Mouse (Mus musculus) MEL (cell line): ENCODE measurements around the gene Pde4a. TPM values are rescaled to one million over a fixed set of nuclear protein-coding genes. Genes with fewer than 3 reads are reported as not detected.

ENCODE experiments used
- DNase-seq: peaks from one replicate; pipeline ENCODE4 v3.0.0; 2011; ENCODE audit warnings: low read depth, low spot score
- H3K27ac ChIP-seq: 2 replicates; pipeline ENCODE4 v1.5.1; 2012; ENCODE audit warnings: low read depth, mild to moderate bottlenecking, control low read depth, low read length, moderate library complexity; ENCODE audit not compliant: control insufficient read depth
- H3K27me3 ChIP-seq, 2 experiments: fragments of 150-350 bp in 1 of 2; sonication (generic) in 1 of 2; 2 replicates each; pipeline ENCODE4 v1.6.1; 2012; ENCODE audit warnings: low read length in 2 of 2, mild to moderate bottlenecking in 2 of 2, improper control_type of control experiment in 1 of 2, moderate library complexity in 1 of 2; ENCODE audit not compliant: insufficient read depth in 2 of 2, control insufficient read depth in 1 of 2
- H3K36me3 ChIP-seq, 2 experiments: 2 replicates each; pipeline ENCODE4 v1.6.1; 2012 to 2014; ENCODE audit warnings: low read length in 2 of 2, improper control_type of control experiment in 1 of 2, inconsistent platforms in 1 of 2, mild to moderate bottlenecking in 1 of 2; ENCODE audit not compliant: insufficient read depth in 2 of 2, control insufficient read depth in 1 of 2
- H3K4me1 ChIP-seq, 2 experiments: fragments of 150-350 bp in 1 of 2; sonication (generic) in 1 of 2; 2 replicates each; pipeline ENCODE4 v1.6.1; 2012; ENCODE audit warnings: low read length in 2 of 2, improper control_type of control experiment in 1 of 2, mild to moderate bottlenecking in 1 of 2; ENCODE audit not compliant: insufficient read depth in 2 of 2, control insufficient read depth in 1 of 2
- H3K4me3 ChIP-seq, 2 experiments: fragments of 150-350 bp in 1 of 2; sonication (generic) in 1 of 2; 2 replicates each; pipeline ENCODE4 v1.5.1; 2012; ENCODE audit warnings: low read depth in 2 of 2, low read length in 2 of 2, mild to moderate bottlenecking in 2 of 2, moderate library complexity in 2 of 2, control low read depth in 1 of 2, improper control_type of control experiment in 1 of 2; ENCODE audit not compliant: control insufficient read depth in 1 of 2, insufficient read depth in 1 of 2
- H3K79me2 ChIP-seq: 2 replicates; pipeline ENCODE4 v1.6.1; 2012; ENCODE audit warnings: mild to moderate bottlenecking, low read length, moderate library complexity; ENCODE audit not compliant: control insufficient read depth, poor library complexity, insufficient read depth
- H3K9ac ChIP-seq: 2 replicates; pipeline ENCODE4 v1.6.1; 2012; ENCODE audit warnings: low read depth, mild to moderate bottlenecking, control low read depth, low read length, moderate library complexity; ENCODE audit not compliant: control insufficient read depth, poor library complexity, severe bottlenecking
- H3K9me3 ChIP-seq: fragments of 150-350 bp; sonication (generic); replicated peaks from 2 replicates; pipeline ENCODE4 v1.6.1; 2012; ENCODE audit warnings: mild to moderate bottlenecking, low read length, improper control_type of control experiment, moderate library complexity; ENCODE audit not compliant: insufficient read depth
- CHD1 ChIP-seq: IDR thresholded peaks from 2 replicates; pipeline ENCODE4 v1.6.1; 2012; ENCODE audit warnings: low read depth, mild to moderate bottlenecking, inconsistent platforms, low read length, improper control_type of control experiment
- CTCF ChIP-seq, 3 experiments: IDR thresholded peaks in 2 of 3; conservative IDR thresholded peaks in 1 of 3; 2 replicates each; pipeline ENCODE4 v1.5.1; 2011 to 2012; ENCODE audit warnings: low read length in 3 of 3, low read depth in 2 of 3, mild to moderate bottlenecking in 2 of 3, improper control_type of control experiment in 1 of 3, inconsistent platforms in 1 of 3, mixed read lengths in 1 of 3, moderate library complexity in 1 of 3; ENCODE audit not compliant: control insufficient read depth in 1 of 3, insufficient read depth in 1 of 3, poor library complexity in 1 of 3, severe bottlenecking in 1 of 3
- ETS1 ChIP-seq: IDR thresholded peaks from 2 replicates; pipeline ENCODE4 v1.6.1; 2012; ENCODE audit warnings: low read depth, mild to moderate bottlenecking, inconsistent platforms, low read length, improper control_type of control experiment, moderate library complexity
- GABPA ChIP-seq: IDR thresholded peaks from 2 replicates; pipeline ENCODE4 v1.6.1; 2012; ENCODE audit warnings: low read depth, mild to moderate bottlenecking, inconsistent platforms, low read length, improper control_type of control experiment, moderate library complexity
- GATA1 ChIP-seq: IDR thresholded peaks from 2 replicates; pipeline ENCODE4 v1.6.1; 2011; ENCODE audit warnings: low read depth, low read length, improper control_type of control experiment
- HCFC1 ChIP-seq: IDR thresholded peaks from 2 replicates; pipeline ENCODE4 v1.6.1; 2012; ENCODE audit warnings: low read depth, mild to moderate bottlenecking, inconsistent platforms, low read length, improper control_type of control experiment, moderate library complexity
- MAX ChIP-seq: IDR thresholded peaks from 2 replicates; pipeline ENCODE4 v1.6.1; 2011; ENCODE audit warnings: low read length, improper control_type of control experiment
- MAZ ChIP-seq: IDR thresholded peaks from 2 replicates; pipeline ENCODE4 v1.6.1; 2012; ENCODE audit warnings: low read depth, mild to moderate bottlenecking, inconsistent platforms, low read length, improper control_type of control experiment
- MXI1 ChIP-seq: IDR thresholded peaks from 2 replicates; pipeline ENCODE4 v1.6.1; 2011; ENCODE audit warnings: mild to moderate bottlenecking, low read depth, low read length, improper control_type of control experiment
- MYC ChIP-seq: IDR thresholded peaks from 2 replicates; pipeline ENCODE4 v1.6.1; 2011; ENCODE audit warnings: low read depth, mild to moderate bottlenecking, low read length, improper control_type of control experiment, moderate library complexity
- POLR2A ChIP-seq, 2 experiments: IDR thresholded peaks; 2 replicates each; pipeline ENCODE4 v1.6.1; 2011 to 2012; ENCODE audit warnings: low read length in 2 of 2, mild to moderate bottlenecking in 2 of 2, control low read depth in 1 of 2, improper control_type of control experiment in 1 of 2, low read depth in 1 of 2, moderate library complexity in 1 of 2; ENCODE audit not compliant: control insufficient read depth in 1 of 2, insufficient read depth in 1 of 2, poor library complexity in 1 of 2
- POLR2AphosphoS5 ChIP-seq: IDR thresholded peaks from 2 replicates; pipeline ENCODE4 v1.6.1; 2012; ENCODE audit warnings: low read depth, borderline replicate concordance, mild to moderate bottlenecking, inconsistent platforms, low read length, moderate library complexity, mixed read lengths
- RAD21 ChIP-seq: IDR thresholded peaks from 2 replicates; pipeline ENCODE4 v1.6.1; 2011; ENCODE audit warnings: mild to moderate bottlenecking, low read depth, low read length, improper control_type of control experiment
- RCOR1 ChIP-seq: IDR thresholded peaks from 2 replicates; pipeline ENCODE4 v1.6.1; 2012; ENCODE audit warnings: low read depth, mild to moderate bottlenecking, inconsistent platforms, low read length, improper control_type of control experiment
- TAL1 ChIP-seq: IDR thresholded peaks from 2 replicates; pipeline ENCODE4 v1.6.1; 2012; ENCODE audit warnings: mild to moderate bottlenecking, inconsistent platforms, low read length, moderate library complexity, mixed read lengths
- TBP ChIP-seq: IDR thresholded peaks from 2 replicates; pipeline ENCODE4 v1.8.0; 2011; ENCODE audit warnings: low read depth, low read length, improper control_type of control experiment
- TCF12 ChIP-seq: IDR thresholded peaks from 2 replicates; pipeline ENCODE4 v1.6.1; 2014; ENCODE audit warnings: low read depth, mild to moderate bottlenecking, inconsistent platforms, low read length, improper control_type of control experiment, moderate library complexity
- UBTF ChIP-seq: IDR thresholded peaks from 2 replicates; pipeline ENCODE4 v1.6.1; 2012; ENCODE audit warnings: low read depth, mild to moderate bottlenecking, inconsistent platforms, low read length, improper control_type of control experiment, moderate library complexity, borderline replicate concordance; ENCODE audit not compliant: insufficient read depth
- USF2 ChIP-seq, 2 experiments: IDR thresholded peaks; 2 replicates each; pipeline ENCODE4 v1.6.1; 2011 to 2012; ENCODE audit warnings: improper control_type of control experiment in 2 of 2, low read length in 2 of 2, borderline replicate concordance in 1 of 2, inconsistent platforms in 1 of 2, low read depth in 1 of 2, mild to moderate bottlenecking in 1 of 2; ENCODE audit not compliant: insufficient read depth in 1 of 2
- ZKSCAN1 ChIP-seq: IDR thresholded peaks from 2 replicates; pipeline ENCODE4 v1.6.1; 2012; ENCODE audit warnings: low read depth, mild to moderate bottlenecking, inconsistent platforms, low read length, improper control_type of control experiment, moderate library complexity
- ZMIZ1 ChIP-seq: IDR thresholded peaks from 2 replicates; pipeline ENCODE4 v1.6.1; 2012; ENCODE audit warnings: low read depth, mild to moderate bottlenecking, inconsistent platforms, low read length, improper control_type of control experiment, moderate library complexity
- polyA plus RNA-seq, 2 experiments: library from polyadenylated mRNA; stranded (reverse) in 1 of 2; unstranded in 1 of 2; fragments of >175 nt in 1 of 2; fragments of >200 nt in 1 of 2; gene quantifications; 2 replicates each; pipeline versions ENCODE4 v1.2.1 to v1.2.4; 2012; ENCODE audit warnings: low replicate concordance in 2 of 2, low read depth in 1 of 2; ENCODE audit not compliant: insufficient read length in 2 of 2, insufficient read depth in 1 of 2, missing spikeins in 1 of 2
- total RNA-seq: library from RNA; depleted of rRNA; stranded (reverse); fragments of 300-350 nt; gene quantifications from 2 replicates; pipeline ENCODE4 v1.2.3, GENCODE M21; 2012

Gene Pde4a
- total and polyA plus RNA-seq, 3 experiments = 16.6 to 53.9 (median 45.6) TPM

DNA sequence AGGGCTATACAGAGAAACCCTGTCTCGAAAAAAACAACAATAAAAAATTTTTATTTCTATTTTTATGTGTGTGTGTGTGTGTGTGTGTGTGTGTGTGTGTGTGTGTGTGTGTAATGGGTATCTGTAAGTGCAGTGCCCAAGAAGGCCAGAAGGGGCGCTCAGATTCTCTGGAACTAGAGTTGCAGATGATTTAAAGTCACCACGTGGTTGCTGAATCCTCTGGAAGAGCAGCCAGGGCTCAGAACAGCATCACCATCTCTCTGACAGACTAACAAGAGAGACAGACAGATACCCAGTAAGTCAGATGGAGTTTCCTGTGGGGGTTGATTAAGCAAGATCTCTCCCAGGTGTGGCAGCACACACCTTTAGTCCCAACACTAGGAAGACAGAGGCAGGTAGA, 54.3 kb downstream of the Pde4a start:
- no peaks in the 10 kb centered on the region for H3K79me2 ChIP-seq
- peaks cover 0 to 17% of the 10 kb centered on the region in 2 experiments; a peak in 2 of 4 replicates for H3K36me3 ChIP-seq
- no peak overlapping the region for H3K27ac ChIP-seq
- no peak overlapping the region for H3K4me3 ChIP-seq
- TF ChIP-seq UBTF (no peak), CTCF (IDR thresholded peaks at IDR 0.05 in 2 of 3, conservative IDR thresholded peaks at IDR 0.05 in 1 of 3; ENCODE audit: control insufficient read depth in 1 of 3, insufficient read depth in 1 of 3, low read depth in 2 of 3, low read length in 3 of 3, poor library complexity in 1 of 3, severe bottlenecking in 1 of 3) (peak in 1 of 3 experiments; percentile 57; a peak in 3 of 6 replicates), MXI1 (no peak), RCOR1 (no peak)
- TF ChIP-seq, all 39 proteins: peak for 1
- Histone ChIP-seq H3K4me1 (peaks cover 2 to 13% of the 10 kb centered on the region in 2 experiments; a peak in 3 of 4 replicates), H3K9ac (no peak overlapping the region), H3K27me3 (no peaks in the 10 kb centered on the region), H3K9me3 (no peaks in the 10 kb centered on the region)
- DNase-seq = peak; percentile 90

DNA sequence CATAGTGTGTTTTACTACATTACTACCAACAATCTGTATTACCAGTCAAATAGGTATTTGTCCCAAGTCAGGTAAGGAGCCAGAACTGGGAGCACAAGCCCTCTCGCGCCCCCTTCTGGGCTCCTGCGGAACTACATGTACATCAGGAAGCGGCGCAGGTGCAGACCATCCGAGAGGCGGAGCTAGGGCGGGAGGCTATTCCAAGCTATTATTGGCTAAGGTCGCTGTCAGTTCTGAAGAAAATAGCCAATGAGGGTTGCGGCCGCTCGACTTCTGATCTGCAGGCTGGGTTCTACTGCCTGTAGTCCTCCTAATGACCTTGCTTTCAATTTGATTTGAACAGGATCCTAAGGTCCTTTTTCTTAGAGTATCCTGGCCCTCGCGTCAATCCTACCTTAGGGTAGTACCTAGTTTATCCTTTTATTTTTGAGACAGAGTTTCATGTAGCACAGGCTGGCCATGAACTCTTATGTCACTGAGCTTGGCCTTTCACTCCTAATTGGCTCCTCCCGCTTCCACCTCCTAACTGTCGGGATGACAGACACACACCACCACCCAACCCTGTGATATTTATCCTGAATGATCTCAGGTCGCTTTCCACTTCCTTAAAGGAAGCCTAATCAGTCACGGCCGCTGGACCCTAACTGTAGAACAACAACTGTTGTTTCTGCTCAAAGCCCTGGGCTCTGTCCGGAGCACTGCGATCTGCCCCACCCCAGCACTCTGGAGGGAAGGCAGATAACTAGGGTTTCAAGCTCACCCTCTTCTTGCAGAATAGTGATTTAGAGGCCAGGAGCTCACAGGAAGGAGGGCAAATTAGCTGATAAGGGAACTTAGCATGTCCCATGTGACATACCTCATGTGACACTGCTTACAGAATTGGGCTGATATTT, 55.2 kb downstream of the Pde4a start:
- Histone ChIP-seq H3K4me1 (peaks cover 2 to 19% of the 10 kb centered on the region in 2 experiments; a peak in 3 of 4 replicates), H3K27ac (peak overlapping the region; percentile 83), H3K36me3 (peaks cover 0 to 20% of the 10 kb centered on the region in 2 experiments; a peak in 2 of 4 replicates), H3K27me3 (no peaks in the 10 kb centered on the region), H3K79me2 (no peaks in the 10 kb centered on the region), H3K9ac (peak overlapping the region; percentile 70), H3K4me3 (peak overlapping the region; percentile 47 to 63), H3K9me3 (no peaks in the 10 kb centered on the region)
- DNase-seq = peak; percentile 100
- TF ChIP-seq CTCF (IDR thresholded peaks at IDR 0.05 in 2 of 3, conservative IDR thresholded peaks at IDR 0.05 in 1 of 3; ENCODE audit: control insufficient read depth in 1 of 3, insufficient read depth in 1 of 3, low read depth in 2 of 3, low read length in 3 of 3, poor library complexity in 1 of 3, severe bottlenecking in 1 of 3) (peak in 2 of 3 experiments; percentile 100; a peak in 4 of 6 replicates), POLR2AphosphoS5 (peak; percentile 88; the same call in 1 of the 2 replicates), ZKSCAN1 (no peak), GATA1 (peak; percentile 96), POLR2A (IDR thresholded peaks at IDR 0.05; ENCODE audit: control insufficient read depth in 1 of 2, insufficient read depth in 1 of 2, low read depth in 1 of 2, low read length in 2 of 2, poor library complexity in 1 of 2) (peak; percentile 73 to 85; a peak in 3 of 4 replicates), MAX (no peak), ETS1 (no peak), MAZ (no peak), TBP (peak; percentile 88), GABPA (no peak), CHD1 (no peak), ZMIZ1 (no peak), TCF12 (no peak), UBTF (peak; percentile 96; the same call in 1 of the 2 replicates), HCFC1 (no peak), TAL1 (peak; percentile 77), RAD21 (no peak), MYC (no peak), USF2 (IDR thresholded peaks at IDR 0.05; ENCODE audit: borderline replicate concordance in 1 of 2, insufficient read depth in 1 of 2, low read depth in 1 of 2, low read length in 2 of 2) (peak in 1 of 2 experiments; percentile 78; a peak in 2 of 4 replicates)
- TF ChIP-seq, all 39 proteins: peak for 8
